Mouse (Mus musculus) R1 (cell line): ENCODE measurements around the gene Tenm4.
A peak's percentile ranks its signal among the peaks of the same experiment; 100 is the strongest.

Experiments
- DNase-seq: peaks from one replicate; pipeline ENCODE4 v3.0.0-alpha.2; 2018; ENCODE audit warnings: low read depth, low spot score

Gene Tenm4

GRCm38 (mm10) chr7:96680405-96680804, 509.4 kb downstream of the Tenm4 start:
- DNase-seq: no peak

DNA sequence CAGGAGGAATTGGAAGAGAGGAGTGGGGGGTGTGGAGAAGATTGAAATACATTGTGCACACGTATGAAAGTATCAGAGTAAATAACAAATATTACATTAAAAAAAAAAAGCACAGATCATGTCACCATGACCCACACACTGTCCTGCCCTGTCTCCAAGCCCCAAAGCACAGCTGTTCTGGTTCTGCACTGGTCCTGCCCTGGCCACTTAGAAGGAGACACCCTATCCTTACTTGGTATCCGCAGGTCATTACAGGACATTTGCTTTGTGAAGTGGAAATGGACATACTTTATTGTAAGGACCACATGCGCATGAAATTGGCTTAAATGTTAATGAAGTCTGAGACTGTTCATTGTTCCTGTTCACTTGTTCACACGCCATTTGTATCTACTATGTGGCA, 510.8 kb downstream of the Tenm4 start:
- no peak for DNase-seq

DNA sequence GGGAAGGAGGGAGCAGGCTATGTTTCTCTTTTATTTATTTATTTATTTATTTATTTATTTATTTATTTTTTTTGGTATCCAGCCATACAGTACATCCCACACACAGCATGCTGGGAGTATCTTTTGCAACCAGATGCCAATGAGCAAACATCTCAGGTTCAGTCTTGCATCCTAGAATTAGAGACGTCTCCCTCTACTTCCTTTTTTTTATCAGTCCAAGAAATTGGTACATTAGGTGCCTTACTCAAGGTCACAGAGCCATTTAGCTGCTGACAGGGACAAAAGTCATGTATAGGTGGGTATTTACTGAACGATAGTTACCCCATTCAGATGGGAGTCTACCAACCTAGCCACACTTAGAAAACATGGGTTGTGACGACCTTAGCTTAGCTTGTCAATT, 517.1 kb downstream of the Tenm4 start:
- DNase-seq: no peak

DNA sequence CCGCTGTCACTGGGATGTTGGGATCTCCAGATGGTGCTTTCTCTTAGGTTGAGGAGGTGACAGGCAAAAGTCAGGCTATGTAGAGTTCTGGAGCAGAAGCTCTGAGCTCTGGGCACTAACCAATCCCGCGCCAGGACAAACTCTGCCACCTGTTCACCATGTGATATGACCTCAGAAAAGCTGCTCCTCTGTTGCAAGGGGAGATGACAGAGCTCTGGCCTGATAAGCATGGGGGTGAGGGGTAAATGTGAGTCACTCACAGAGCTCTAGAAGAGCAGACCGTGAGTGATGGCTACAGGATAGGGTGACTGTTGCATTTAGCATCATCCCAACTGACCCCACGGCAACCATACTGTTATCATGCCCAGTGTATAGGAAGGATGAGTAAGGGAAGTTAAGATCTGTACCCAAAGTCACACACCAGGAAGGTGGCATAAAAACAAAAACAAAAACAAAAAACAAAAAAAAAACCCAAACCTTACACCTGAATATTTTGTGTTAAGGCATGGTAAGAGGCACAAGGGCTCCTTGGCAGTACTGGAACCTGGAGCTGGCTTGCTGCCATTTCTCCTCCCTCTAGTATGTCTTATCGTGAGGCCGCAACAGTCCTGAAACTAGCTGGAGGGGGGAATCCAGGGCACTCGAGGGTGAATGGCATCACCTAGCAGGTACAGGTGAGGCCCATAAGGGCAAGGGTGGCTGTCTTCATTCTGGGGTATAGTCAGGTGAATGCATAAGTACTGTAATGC, 530.2 kb downstream of the Tenm4 start:
- DNase-seq: no peak

DNA sequence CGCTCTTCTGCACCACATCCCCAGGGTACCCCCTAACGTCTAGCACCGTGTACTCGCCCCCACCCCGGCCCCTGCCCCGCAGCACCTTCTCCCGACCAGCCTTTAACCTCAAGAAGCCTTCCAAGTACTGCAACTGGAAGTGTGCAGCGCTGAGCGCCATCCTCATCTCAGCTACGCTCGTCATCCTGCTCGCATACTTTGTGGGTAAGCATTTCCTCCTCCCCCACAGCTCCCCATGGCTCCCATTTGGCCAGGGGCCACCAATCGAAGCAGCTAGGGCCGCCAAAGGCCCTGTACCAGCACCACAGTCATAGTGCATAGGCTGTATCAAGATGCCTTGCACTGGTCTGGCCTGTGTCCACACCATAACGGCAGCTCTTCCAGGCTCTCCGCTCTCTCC, 532.9 kb downstream of the Tenm4 start:
- DNase-seq: no peak

DNA sequence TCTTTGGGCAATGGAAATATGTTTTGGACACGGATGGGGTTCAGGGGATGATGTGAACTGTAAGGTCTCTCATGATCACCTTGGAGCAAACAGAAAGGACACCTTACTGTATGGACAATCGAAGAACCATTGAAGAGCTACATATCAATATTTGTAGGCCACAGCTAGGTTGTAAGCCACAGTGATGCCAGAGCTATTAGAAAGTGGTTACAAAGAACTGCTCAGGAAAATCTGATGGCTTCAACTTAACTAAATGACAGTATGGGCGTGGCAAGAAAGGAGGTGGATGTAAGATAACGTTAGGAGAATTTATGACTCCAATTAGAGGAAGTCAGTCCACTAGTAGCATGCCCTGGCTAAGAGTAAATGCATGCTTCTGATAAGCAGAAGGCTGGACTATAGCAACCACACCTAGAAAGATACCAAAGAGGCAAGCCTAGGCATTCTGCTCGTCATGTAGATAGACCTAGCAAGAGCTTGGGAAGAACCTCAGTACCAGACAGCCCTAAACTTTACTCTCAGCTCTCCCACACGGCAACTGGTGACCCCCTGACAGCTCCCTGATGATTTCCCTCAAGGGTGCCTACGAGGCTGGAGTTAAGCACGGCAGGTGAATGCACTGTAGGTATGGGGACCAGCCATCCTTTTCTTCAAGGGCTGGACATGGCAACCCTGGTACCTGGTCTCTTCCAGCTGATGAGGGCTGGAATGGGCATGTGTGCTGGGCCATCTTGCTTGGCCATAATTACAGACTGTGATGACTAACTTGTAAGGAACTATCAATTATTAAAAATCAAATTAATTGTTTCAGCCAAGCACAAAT, 534.5 kb downstream of the Tenm4 start:
- no peak for DNase-seq

DNA sequence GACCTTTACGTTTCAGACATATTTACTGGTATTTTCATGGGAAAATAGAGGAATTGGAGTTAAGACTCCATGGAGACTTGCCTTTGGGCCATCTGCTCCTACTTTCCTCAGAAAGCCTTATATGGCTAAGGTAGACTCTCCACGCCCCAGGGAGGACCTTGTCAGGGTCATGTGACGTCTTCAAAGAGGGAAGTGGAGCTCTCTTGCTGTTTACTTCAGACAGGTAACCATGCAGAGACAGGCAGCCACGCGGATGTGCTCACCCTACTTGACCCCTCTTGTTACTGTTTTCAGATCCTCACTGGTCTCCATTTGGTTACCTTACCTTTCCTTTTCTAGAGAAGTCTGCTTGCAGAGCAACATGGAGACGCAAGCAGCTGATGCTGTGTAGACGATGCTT, 535.5 kb downstream of the Tenm4 start:
- no peak for DNase-seq

DNA sequence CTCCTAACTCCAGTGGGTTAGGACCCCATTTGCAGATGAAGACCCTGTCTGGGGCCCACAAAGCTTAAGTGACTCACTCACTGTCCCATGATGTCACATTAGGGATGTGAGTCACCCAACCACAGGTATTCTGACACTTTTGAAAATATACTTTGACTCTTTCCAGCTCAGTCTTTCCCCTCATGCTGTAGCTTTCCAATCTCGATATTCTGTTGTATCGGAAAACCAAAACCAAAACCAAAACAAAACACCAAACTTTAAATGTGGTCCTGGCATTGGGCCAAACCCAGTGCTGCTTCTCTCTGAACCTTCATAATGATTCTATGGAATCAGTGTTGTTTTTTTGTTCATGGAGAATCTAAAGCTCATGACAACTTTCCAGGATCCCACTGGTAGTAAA, 536.1 kb downstream of the Tenm4 start:
- no peak for DNase-seq

DNA sequence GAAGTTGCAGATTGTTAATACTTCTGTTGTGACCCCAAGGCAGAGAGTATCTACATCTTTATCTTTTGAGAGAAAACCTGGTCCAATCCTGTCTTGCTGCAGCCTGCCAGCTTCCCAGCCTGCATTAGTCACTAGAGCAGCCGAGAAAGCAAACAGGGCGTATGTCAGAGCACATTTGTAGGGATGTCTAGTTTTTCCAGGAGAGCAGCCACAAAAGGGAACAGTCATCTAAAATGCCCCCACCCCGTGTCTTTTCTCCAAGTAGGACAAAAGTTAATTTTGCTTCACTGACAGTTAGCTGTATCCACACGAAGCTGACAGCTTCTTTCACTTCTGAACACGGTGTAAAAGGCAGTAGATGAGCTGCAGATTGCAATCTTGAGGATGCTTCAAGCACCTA, 537.0 kb downstream of the Tenm4 start:
- no peak for DNase-seq

GRCm38 (mm10) chr7:96708561-96708960, 537.5 kb downstream of the Tenm4 start:
- no peak for DNase-seq

DNA sequence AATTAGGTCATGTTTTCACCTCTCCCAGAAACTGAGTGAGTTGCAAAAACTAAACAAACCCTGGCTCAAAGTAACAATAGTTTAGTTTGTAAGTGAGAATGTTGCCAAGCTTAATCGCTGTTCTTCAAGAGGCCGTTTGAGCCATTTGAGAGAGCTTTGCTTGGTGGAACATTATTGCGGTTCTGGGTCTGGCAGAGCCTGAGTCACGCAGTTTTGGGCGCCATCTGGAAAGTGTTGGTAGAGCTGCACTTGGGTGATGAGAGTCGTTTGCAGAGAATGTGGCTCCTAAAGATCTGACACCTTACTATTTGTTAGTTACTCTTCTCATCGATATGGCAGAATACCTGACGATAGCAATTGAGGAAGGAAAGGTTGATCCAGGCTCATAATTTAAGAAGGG, 537.9 kb downstream of the Tenm4 start:
- DNase-seq: no peak

DNA sequence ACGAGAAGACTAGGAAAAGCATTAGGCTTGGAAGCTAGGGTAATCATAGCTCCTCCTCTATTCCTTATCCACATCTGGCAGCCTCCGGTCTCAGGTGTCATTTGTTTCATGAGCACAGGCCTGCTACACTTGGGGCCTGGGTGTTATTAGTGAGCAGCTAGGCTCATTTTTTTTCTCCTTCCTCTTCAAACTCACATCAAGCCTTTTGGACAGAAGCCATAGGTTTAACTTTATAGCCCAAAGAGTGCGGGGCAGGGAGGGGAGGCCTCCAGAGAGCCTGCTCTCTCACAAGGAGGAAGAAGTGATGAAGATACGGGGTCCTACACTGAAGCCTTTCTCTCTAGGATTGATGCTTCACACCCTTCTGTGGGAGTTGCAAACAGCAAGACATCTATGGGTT, 538.8 kb downstream of the Tenm4 start:
- no peak for DNase-seq

- DNase-seq: no peak
These were observed 539.6 kb downstream of the Tenm4 start for GRCm38 (mm10) chr7:96710658-96711071.

GRCm38 (mm10) chr7:96712876-96713275, 541.8 kb downstream of the Tenm4 start:
- no peak for DNase-seq

- no peak for DNase-seq
These were observed 545.9 kb downstream of the Tenm4 start for GRCm38 (mm10) chr7:96716911-96717310.

GRCm38 (mm10) chr7:96718201-96719155, 547.4 kb downstream of the Tenm4 start:
- DNase-seq: no peak

DNA sequence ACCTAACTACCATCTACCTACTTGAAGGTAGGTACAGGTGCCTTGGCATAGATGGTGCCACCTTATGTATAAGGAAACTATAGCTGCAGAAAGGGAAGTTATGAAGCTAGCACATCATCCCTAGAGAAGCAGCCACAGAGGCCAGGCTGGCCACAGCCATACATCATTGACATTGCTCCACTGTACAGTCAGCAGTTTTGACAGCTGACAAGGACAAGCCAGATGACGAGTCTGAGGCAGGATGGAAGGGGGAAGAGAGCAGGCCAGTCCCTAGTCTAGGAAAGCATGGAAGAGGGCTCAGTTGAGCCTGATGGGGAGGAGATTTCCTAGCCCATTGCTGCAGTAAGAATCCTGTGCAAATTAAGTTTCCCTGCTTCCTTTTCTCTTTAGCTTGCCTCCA, 548.9 kb downstream of the Tenm4 start:
- DNase-seq: no peak

GRCm38 (mm10) chr7:96720465-96720864, 549.4 kb downstream of the Tenm4 start:
- no peak for DNase-seq

GRCm38 (mm10) chr7:96722796-96723195, 551.8 kb downstream of the Tenm4 start:
- peak; percentile 54 for DNase-seq

GRCm38 (mm10) chr7:96725603-96726002, 554.6 kb downstream of the Tenm4 start:
- DNase-seq: no peak

DNA sequence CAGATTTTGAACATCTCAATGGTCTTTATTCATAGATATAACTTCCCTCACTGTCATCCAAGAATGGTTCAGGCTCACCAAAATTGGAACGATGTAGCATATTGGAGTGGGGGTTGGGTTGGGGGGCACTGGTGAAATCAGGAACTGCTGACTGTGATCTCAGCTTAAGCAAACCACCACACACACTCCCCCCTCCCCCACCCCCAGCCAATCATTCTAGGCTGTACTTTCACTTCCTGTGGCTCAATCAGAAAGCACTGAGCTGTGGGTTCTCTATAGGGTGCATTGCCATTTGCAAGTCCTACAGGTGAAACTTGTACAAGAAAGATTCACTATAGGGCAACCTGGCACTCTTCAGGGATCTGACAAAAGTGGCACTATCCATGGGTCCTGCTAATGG, 559.3 kb downstream of the Tenm4 start:
- DNase-seq: no peak

DNA sequence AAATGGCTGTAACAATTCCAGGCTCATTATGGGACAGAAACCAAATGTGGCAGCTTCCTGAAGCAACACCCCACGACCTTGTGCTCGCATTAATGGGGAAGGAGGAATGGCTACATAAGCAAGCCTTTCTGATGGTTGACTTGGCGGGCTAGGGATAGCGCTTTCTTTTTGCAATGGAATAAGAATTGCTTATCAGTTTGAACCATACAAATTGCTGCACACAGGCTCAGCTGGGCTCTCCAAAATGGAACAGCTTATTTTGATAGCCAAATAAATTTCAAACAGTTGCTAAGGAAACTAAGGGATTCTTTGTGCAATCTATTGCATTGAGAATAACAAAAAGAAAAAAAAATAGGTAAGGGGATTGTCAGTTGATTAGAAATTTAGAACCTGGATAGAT, 560.9 kb downstream of the Tenm4 start:
- DNase-seq: no peak
